Mouse (Mus musculus): ENCODE data around the gene Kif26b. TPM values are rescaled to one million over a fixed set of nuclear protein-coding genes. Genes with fewer than 3 reads are reported as not detected.

The Kif26b gene
- 26.0 and 28.6 TPM in 2 replicates for polyA plus RNA-seq (2015; fragmentation: Nextera tagmentation; extraction: Ambion mirVana)

DNA sequence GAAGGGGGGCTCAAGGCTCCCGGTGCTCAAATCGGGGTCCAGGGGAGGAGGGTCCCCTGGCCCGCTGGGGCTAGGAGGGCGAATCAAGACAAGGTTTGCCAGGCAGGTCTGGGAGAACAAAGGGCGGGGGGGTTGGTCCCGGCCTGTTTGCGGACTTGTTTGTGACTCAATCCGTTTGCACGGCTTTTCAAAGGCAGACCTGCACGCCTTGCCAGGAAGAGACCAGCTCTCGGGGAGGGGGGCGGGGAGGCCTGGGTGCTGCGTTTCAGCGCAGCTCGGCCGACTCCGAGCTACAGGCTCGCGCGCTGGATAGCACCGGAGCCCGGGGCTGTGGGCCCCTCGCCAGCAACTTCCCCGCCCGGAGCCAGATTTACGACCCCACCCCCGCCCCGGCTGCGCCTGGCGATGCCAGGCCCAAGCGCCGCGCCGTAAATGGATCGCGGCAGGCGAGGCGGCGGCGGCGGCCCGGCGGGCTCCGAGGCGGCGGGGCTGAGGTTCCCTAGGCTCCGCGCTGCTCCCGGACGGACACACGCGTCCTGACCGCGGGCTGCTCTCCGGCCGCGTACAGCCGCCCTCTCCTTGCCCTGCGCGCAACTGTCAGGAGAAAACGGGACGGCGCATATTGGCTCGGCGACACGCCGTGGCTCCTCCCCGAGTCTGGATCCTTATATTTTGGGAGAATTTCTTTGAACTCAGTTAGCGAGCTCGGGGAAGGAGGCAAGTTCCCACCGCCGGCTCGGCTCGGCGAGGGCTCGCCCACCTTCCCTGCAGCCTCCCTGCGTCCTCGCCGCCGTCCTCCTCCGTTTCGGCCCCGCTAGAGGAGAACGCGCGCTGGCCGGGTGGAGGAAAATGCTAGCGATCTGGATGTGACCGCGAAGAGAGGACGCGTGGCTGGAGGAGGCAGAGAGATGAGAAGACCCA, at the start of gene Kif26b:
Gene Kif26b (plus strand): TSS at position 695 of the 921 bp plus-strand sequence.
- WGBS: under 1% methylated on average over 92 of the region's 92 CpGs
- Histone ChIP-seq H3K27me3 (no peaks in the 10 kb centered on the region), H3K4me3 (peak within 1 kb of the TSS; percentile 87), H3K9ac (peak within 1 kb of the TSS; percentile 92), H3K36me3 (peaks cover 5% of the 10 kb centered on the region; the same call in 1 of the 2 replicates), H3K4me2 (peak within 1 kb of the TSS; percentile 98), H3K27ac (peak within 1 kb of the TSS; percentile 95), H3K4me1 (peaks cover 30% of the 10 kb centered on the region), H3K9me3 (no peaks in the 10 kb centered on the region)
- ATAC-seq (ENCODE audit: insufficient number of reproducible peaks, insufficient read depth, low FRiP score, low TSS enrichment, low read depth): peak; percentile 68; the same call in 1 of the 2 replicates

DNA sequence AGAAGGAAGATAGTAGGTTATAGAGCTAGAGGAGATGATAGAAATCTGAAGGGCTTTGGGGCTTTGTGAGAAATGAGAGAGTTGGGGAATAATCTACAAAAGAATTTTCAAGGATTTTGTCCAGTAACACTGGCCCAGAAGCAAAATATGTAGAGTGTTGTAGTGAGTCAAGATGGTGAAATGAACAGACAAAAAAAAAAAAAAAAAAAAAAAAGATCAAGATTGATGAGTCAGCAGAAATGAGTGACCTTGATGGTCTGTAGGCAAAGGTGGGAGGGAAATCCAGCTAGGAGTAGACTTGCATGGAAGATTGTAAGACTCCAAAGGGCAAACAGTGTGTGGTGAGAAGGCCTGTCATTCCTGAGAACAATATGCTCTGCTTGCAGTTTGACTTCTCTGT, 45.1 kb upstream of the Kif26b start:
- no peaks in the 10 kb centered on the region for H3K36me3 ChIP-seq
- ATAC-seq (ENCODE audit: insufficient number of reproducible peaks, insufficient read depth, low FRiP score, low TSS enrichment, low read depth): no peak
- no peak overlapping the region for H3K27ac ChIP-seq

DNA sequence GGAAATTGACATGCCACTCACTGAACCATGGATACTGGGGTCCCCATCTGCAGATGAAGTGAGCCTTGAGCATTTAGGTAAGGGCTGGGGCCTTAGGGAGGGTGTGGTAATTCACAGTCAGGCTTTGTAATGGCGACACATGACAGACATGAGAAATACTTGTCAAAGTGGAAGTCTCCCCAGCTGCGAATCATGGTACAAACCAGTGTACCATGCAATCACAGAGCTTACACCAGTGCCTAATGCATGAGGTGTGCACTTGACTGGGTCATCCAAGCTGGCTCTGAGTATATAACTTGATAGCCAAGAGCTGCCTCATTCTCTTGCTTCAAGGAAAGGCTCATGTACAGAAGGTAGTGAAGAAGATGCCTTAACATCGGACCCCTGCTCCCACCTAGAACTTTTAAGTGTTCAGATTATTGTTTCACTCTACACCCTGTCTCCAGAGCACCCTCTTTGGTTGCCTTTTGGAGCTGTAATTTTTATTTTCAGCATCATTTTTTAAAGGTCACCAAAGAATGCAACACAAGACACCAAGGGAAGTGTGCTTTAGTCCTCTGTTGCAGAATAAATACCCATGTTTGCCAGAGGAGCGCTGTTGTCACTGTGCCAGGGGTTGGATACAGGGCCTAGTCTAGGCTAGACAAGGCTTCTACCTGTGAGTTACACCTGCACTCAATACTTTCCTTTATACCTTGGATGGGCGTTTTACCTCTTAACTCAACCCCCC, 43.6 kb upstream of the Kif26b start:
- no peak overlapping the region for H3K4me2 ChIP-seq
- H3K27me3 ChIP-seq: no peaks in the 10 kb centered on the region
- 84% methylated on average over 5 of the region's 5 CpGs for WGBS
- no peak overlapping the region for H3K4me3 ChIP-seq
- H3K9ac ChIP-seq: no peak overlapping the region
- H3K9me3 ChIP-seq: no peaks in the 10 kb centered on the region
- H3K4me1 ChIP-seq: peaks cover 5% of the 10 kb centered on the region
- H3K27ac ChIP-seq: no peak overlapping the region
- no peak for ATAC-seq (ENCODE audit: insufficient number of reproducible peaks, insufficient read depth, low FRiP score, low TSS enrichment, low read depth)
- no peaks in the 10 kb centered on the region for H3K36me3 ChIP-seq

More for the DNA sequence above, 45.1 kb upstream of the Kif26b start:
- Histone ChIP-seq H3K4me2 (no peak overlapping the region), H3K9ac (no peak overlapping the region), H3K9me3 (no peaks in the 10 kb centered on the region), H3K4me1 (no peaks in the 10 kb centered on the region; the same call in 1 of the 2 replicates), H3K27me3 (no peaks in the 10 kb centered on the region), H3K4me3 (no peak overlapping the region)

DNA sequence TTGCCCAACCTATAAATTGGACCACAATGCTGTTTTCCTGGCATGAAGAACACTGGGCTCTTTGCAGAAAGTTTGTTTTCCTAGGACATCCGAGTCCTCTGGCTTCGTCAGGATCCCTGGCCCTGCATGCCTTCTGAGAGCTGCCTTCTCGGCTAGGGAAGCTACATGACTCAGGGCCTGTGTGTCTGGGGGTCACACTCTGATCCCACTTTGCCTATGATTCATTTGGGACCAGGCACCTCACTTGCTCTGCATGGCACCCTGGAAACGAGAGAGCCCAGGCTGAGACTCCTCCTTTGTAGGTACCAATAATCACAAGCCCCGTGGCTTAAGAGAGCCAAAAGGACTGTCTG, 43.1 kb upstream of the Kif26b start:
- Histone ChIP-seq H3K9ac (no peak overlapping the region), H3K9me3 (no peaks in the 10 kb centered on the region), H3K4me1 (peaks cover 5% of the 10 kb centered on the region), H3K36me3 (no peaks in the 10 kb centered on the region), H3K4me2 (no peak overlapping the region), H3K27me3 (no peaks in the 10 kb centered on the region), H3K27ac (no peak overlapping the region), H3K4me3 (no peak overlapping the region)
- ATAC-seq (ENCODE audit: insufficient number of reproducible peaks, insufficient read depth, low FRiP score, low TSS enrichment, low read depth): no peak
- WGBS: 72% methylated on average over 5 of the region's 5 CpGs

DNA sequence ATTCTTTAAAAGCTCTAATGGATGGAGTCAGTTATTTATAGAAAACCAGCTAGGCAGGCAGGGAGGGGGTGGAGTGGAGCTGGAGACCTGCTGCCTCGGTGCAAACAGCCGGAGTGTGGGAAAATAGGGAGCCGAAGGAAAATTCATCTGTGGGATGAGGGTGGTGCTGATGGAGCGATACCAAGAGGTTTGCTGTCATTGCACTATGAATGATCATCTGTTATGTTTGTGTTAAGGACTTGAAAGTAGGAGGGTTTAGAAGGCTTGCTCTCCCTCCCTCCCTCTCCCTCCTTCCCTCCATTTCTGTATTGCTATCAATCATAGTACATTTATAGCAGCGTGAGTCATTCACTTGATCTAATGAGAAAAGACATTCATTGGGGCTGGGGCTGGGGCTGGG, 42.1 kb upstream of the Kif26b start:
- WGBS: 81% methylated on average over 5 of the region's 5 CpGs

DNA sequence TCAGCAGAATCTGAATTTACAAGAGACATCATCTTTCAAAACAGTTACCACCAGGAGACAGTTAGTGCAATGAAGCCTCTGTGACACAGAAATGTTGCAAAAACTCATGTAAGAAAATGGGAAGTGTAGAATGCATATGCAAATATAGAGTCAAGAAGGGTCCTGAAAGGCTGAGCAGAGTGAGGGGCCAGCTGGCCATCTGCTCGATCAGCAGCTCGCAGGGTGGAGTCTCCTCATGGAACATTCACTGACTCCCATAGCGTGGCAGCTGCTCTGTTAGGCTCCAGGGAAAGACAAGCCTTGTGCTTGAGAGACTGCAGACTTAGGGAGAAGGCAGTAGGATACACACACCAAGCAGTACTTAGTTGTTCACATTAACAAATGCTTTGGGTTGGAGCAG, 39.8 kb upstream of the Kif26b start:
- ATAC-seq (ENCODE audit: insufficient number of reproducible peaks, insufficient read depth, low FRiP score, low TSS enrichment, low read depth): no peak
- 18% methylated on average over 3 of the region's 3 CpGs for WGBS
- no peaks in the 10 kb centered on the region for H3K36me3 ChIP-seq

More for the DNA sequence above, 42.1 kb upstream of the Kif26b start:
- H3K4me1 ChIP-seq: peaks cover 5% of the 10 kb centered on the region
- ATAC-seq (ENCODE audit: insufficient number of reproducible peaks, insufficient read depth, low FRiP score, low TSS enrichment, low read depth): no peak
- no peak overlapping the region for H3K4me2 ChIP-seq
- no peak overlapping the region for H3K4me3 ChIP-seq
- no peak overlapping the region for H3K9ac ChIP-seq
- no peak overlapping the region for H3K27ac ChIP-seq
- no peaks in the 10 kb centered on the region for H3K27me3 ChIP-seq
- no peaks in the 10 kb centered on the region for H3K9me3 ChIP-seq
- H3K36me3 ChIP-seq: no peaks in the 10 kb centered on the region

DNA sequence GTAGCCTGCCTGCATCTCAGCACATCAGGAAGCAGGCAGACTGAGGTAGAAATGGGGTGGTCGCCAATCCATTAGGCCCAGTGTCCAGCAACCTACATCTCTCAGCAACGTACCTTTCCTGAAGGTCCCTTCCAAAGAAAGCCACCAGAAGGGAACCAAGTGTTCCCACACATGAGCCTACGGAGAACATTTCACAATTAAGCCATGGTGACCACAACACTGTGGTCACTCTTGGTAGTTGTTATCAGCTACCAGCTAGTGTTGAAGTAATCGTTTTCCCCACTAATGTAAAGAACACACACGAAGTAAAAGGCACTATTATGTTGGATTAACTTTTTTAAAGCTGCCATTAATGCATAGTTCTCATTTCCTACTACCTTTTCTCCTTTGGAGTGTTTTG, 37.2 kb upstream of the Kif26b start:
- peaks cover 5% of the 10 kb centered on the region for H3K4me1 ChIP-seq
- H3K27ac ChIP-seq: no peak overlapping the region
- no peak overlapping the region for H3K9ac ChIP-seq
- no peak overlapping the region for H3K4me2 ChIP-seq
- H3K27me3 ChIP-seq: no peaks in the 10 kb centered on the region
- no peaks in the 10 kb centered on the region for H3K36me3 ChIP-seq
- WGBS: 89% methylated on average over 5 of the region's 5 CpGs
- H3K4me3 ChIP-seq: no peak overlapping the region
- ATAC-seq (ENCODE audit: insufficient number of reproducible peaks, insufficient read depth, low FRiP score, low TSS enrichment, low read depth): no peak
- no peaks in the 10 kb centered on the region for H3K9me3 ChIP-seq

More for the DNA sequence above, 39.8 kb upstream of the Kif26b start:
- Histone ChIP-seq H3K27ac (no peak overlapping the region), H3K4me2 (no peak overlapping the region), H3K4me3 (no peak overlapping the region), H3K27me3 (no peaks in the 10 kb centered on the region), H3K9ac (no peak overlapping the region), H3K9me3 (no peaks in the 10 kb centered on the region), H3K4me1 (peaks cover 5% of the 10 kb centered on the region)

DNA sequence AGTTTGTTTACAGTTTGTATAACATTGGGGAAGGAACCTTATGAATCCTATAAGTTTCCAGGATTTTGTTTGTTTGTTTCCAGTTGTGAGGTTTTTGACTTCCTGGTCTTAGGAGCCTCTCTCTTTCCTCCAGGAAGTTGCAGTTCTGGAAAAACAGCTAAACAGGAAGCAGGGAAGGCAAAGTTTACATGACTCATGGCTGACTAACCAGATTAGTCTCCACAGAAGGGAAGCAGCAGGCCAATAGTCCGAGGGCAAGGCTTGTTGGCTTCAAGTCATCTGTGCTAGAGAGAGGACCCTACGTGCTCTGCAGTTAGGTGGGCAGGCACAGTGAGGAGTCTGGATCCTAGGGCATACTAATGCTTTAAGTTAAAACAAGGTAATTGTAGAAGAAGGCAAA, 36.4 kb upstream of the Kif26b start:
- H3K4me2 ChIP-seq: no peak overlapping the region
- peaks cover 5% of the 10 kb centered on the region for H3K4me1 ChIP-seq
- no peak for ATAC-seq (ENCODE audit: insufficient number of reproducible peaks, insufficient read depth, low FRiP score, low TSS enrichment, low read depth)
- no peak overlapping the region for H3K4me3 ChIP-seq
- H3K9me3 ChIP-seq: no peaks in the 10 kb centered on the region
- H3K27me3 ChIP-seq: no peaks in the 10 kb centered on the region
- no peak overlapping the region for H3K27ac ChIP-seq
- no peaks in the 10 kb centered on the region for H3K36me3 ChIP-seq
- WGBS: 74% methylated on average over 2 of the region's 2 CpGs
- no peak overlapping the region for H3K9ac ChIP-seq

DNA sequence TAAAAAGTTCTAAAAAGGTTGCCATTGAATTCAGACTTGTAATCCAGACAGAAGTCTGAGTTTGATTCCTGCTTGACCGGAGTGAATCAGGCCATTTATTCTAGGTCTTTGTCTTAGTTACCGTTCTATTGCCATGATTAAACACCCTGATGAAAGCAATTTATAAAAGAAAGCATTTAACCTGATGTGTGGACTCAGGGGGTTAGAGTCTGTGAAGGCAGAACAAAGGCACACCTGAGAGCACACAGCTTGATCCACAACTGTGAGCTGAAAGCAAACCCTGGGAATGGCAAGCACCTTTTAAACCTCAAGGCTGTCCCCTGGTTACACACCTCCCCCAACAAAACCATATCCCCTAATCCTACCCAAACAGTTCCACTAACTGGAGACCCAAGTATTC, 32.7 kb upstream of the Kif26b start:
- no peak for ATAC-seq (ENCODE audit: insufficient number of reproducible peaks, insufficient read depth, low FRiP score, low TSS enrichment, low read depth)
- Histone ChIP-seq H3K4me1 (no peaks in the 10 kb centered on the region), H3K9ac (no peak overlapping the region), H3K27me3 (no peaks in the 10 kb centered on the region), H3K9me3 (no peaks in the 10 kb centered on the region), H3K36me3 (no peaks in the 10 kb centered on the region), H3K4me2 (no peak overlapping the region), H3K27ac (no peak overlapping the region), H3K4me3 (no peak overlapping the region)
- WGBS: 74% methylated on average over 2 of the region's 2 CpGs

DNA sequence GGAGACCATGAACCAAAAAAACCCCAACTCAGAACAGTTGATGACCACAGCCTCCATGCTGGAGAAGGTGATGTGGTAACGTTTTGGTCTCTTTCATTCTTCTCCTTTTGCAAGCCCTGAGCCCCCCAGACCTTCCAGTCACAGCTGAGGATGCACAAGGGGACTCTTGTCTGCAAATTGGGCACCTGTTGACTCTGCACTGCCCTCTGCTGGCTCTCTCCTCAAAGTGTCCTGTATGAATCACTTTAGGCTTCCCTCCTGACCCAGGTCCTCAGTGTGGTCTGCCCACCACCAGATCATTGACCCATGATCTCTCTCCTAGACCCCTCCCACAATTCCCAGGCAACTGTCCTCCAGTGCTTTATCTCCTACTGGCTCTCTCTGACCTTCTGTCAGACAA, 32.1 kb upstream of the Kif26b start:
- Histone ChIP-seq H3K4me2 (no peak overlapping the region), H3K27me3 (no peaks in the 10 kb centered on the region), H3K36me3 (no peaks in the 10 kb centered on the region), H3K9ac (no peak overlapping the region), H3K4me1 (no peaks in the 10 kb centered on the region), H3K4me3 (no peak overlapping the region), H3K9me3 (no peaks in the 10 kb centered on the region), H3K27ac (no peak overlapping the region)
- no peak for ATAC-seq (ENCODE audit: insufficient number of reproducible peaks, insufficient read depth, low FRiP score, low TSS enrichment, low read depth)
- 26% methylated on average over 1 of the region's 1 CpGs for WGBS

DNA sequence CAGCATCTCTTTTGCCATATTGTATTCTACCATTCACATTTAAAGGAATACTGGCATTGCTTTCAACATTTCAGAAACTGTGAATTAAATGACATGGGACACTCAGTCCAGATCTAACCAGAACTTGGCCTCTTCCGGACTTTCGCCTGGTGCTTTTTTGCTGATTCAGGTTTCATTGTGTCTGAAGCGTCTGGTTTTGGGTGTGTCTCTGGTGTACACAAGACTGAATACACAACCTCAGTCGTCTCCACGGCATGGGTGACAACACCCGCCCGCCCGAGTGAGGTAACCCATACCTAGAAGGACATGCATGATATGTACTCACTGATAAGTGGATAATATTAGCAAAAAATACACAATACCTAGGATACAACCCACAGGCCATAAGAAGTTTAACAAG, 22.0 kb upstream of the Kif26b start:
- H3K4me1 ChIP-seq: no peaks in the 10 kb centered on the region
- H3K9me3 ChIP-seq: no peaks in the 10 kb centered on the region
- 94% methylated on average over 8 of the region's 8 CpGs for WGBS
- no peak overlapping the region for H3K9ac ChIP-seq
- no peak overlapping the region for H3K4me2 ChIP-seq
- no peak for ATAC-seq (ENCODE audit: insufficient number of reproducible peaks, insufficient read depth, low FRiP score, low TSS enrichment, low read depth)
- H3K27ac ChIP-seq: no peak overlapping the region
- no peak overlapping the region for H3K4me3 ChIP-seq
- H3K36me3 ChIP-seq: no peaks in the 10 kb centered on the region
- no peaks in the 10 kb centered on the region for H3K27me3 ChIP-seq

All from embryonic facial prominence, embryonic 13.5 days (tissue).